Mouse (Mus musculus): ENCODE data around the gene Abcg5. TPM values are rescaled to one million over a fixed set of nuclear protein-coding genes. Genes with fewer than 3 reads are reported as not detected.

Abcg5 gene
- total and polyA plus RNA-seq, 3 experiments: not detected

Other genes starting within 250 kb of the Abcg5 start
- 22.2 and 25.6 TPM in 2 replicates for gene Thada, start 216.8 kb downstream of the Abcg5 start, total RNA-seq (2012; rRNA removed)
- gene Thada, start 216.8 kb downstream of the Abcg5 start, total RNA-seq (2014; rRNA removed): 15.3 and 17.3 TPM in 2 replicates
- gene Thada, start 216.8 kb downstream of the Abcg5 start, polyA plus RNA-seq (2012; ENCODE audit: insufficient read length, low read depth): 21.3 and 26.7 TPM in 2 replicates
- 1.6 and 1.7 TPM in 2 replicates for gene Plekhh2, start 171.1 kb downstream of the Abcg5 start, total RNA-seq (2012; rRNA removed)
- 0.21 and 0.27 TPM in 2 replicates for gene Plekhh2, start 171.1 kb downstream of the Abcg5 start, total RNA-seq (2014; rRNA removed)
- 0.87 and 1.1 TPM in 2 replicates for gene Plekhh2, start 171.1 kb downstream of the Abcg5 start, polyA plus RNA-seq (2012; ENCODE audit: insufficient read length, low read depth)
- gene Dync2li1, start 56.5 kb downstream of the Abcg5 start, total RNA-seq (2012; rRNA removed): 5.5 and 11.7 TPM in 2 replicates
- 7.6 and 9.4 TPM in 2 replicates for gene Dync2li1, start 56.5 kb downstream of the Abcg5 start, total RNA-seq (2014; rRNA removed)
- 10.3 and 12.3 TPM in 2 replicates for gene Dync2li1, start 56.5 kb downstream of the Abcg5 start, polyA plus RNA-seq (2012; ENCODE audit: insufficient read length, low read depth)
- gene Abcg8, start 6.7 kb downstream of the Abcg5 start, total RNA-seq (2012; rRNA removed): 0.04 TPM in 1 of 2 replicates, not detected in the other
- gene Abcg8, start 6.7 kb downstream of the Abcg5 start, total RNA-seq (2014; rRNA removed): not detected in 2 replicates
- not detected in 2 replicates for gene Abcg8, start 6.7 kb downstream of the Abcg5 start, polyA plus RNA-seq (2012; ENCODE audit: insufficient read length, low read depth)
- 54.4 and 68.1 TPM in 2 replicates for gene Lrpprc, start 107.8 kb upstream of the Abcg5 start, total RNA-seq (2012; rRNA removed)
- gene Lrpprc, start 107.8 kb upstream of the Abcg5 start, total RNA-seq (2014; rRNA removed): 65.9 and 73.1 TPM in 2 replicates
- gene Lrpprc, start 107.8 kb upstream of the Abcg5 start, polyA plus RNA-seq (2012; ENCODE audit: insufficient read length, low read depth): 61.4 and 73.8 TPM in 2 replicates